Mouse (Mus musculus): ENCODE data around the gene Sf1.
A peak's percentile ranks its signal among the peaks of the same experiment; 100 is the strongest.

Sf1 gene

DNA sequence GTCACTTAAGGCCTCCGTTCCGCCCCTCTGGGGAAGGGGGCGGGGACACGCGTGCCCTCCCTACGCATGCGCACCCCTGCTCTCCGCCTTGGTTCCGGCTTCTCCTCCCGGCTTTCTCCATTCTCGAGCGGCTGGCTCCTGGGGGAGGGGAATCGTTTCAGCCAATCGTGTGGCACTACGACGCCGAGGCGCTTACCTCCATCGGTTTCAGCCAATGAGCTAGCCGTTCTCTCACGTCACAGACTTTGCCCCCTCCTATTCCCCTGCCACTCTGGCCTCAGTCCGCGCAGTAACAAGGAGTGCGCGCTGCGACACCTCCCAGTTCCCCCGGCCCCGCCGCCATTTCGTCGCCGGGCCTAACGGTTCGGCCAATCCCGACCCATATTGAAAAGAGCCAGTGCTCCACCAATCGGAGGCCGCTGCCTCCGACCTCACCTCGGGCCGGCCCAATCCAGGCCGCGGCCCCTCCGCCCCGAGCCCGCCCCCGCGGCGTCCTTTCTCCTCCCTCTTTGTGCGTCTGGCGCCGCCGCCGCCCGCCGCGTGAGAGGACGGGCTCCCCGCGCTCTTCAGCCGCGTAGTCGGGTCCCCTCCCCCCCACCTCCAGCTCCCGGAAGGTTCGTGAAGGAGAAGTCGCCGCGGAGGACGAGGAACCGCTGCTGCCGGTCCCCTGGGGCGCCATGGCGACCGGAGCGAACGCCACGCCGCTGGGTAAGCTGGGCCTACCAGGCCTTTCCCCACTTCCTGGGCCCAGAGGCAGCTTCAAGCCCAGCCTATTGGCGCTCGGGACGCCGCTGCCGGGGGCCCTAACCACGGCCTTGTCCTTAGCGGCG, at the start of gene Sf1:
Gene Sf1, plus strand, starts transcription at position 280 of the 830 bp plus-strand sequence.
- DNase-seq (ENCODE audit: low read depth, low spot score) = peak; percentile 100

DNA sequence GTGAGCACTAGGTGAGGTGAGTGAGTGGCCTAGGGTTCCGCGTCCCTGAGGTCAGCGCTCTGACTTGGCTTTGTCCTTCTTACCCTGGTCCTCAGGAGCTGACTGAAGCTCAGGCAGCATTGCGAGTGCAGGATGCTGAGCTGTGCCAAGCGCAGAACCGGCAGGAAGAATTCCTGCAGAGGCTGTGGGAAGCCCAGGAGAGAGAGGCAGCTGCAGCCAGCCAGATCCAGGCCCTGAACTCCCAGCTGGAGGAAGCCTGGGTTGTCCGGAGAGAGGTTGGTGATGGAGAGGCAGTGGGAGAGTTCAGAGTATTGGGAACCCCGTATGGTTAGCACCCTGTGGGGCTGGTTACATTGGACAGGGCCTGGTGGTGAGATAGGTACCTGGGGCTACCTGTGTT, 49.7 kb upstream of the Sf1 start:
- no peak for DNase-seq (ENCODE audit: low read depth, low spot score)

DNA sequence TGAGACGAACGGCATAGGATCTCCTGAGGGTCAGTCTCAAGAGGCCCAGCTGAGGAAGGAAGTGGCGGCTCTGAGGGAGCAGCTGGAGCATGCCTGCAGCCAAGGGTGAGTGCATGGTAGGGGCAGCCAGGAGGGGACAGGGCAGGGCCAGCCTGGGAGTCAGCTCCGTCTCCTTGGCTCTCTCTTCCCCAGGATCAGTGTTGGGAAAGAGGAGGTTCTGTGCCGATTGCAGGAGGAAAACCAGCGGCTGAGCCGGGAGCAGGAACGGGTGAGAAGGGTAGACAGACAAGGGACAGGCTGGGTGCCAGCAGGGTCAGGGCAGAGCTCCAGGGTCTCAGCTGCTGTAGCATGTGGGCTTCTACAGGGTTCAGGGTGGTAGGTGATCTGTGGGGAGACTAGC, 49.0 kb upstream of the Sf1 start:
- no peak for DNase-seq (ENCODE audit: low read depth, low spot score)

DNA sequence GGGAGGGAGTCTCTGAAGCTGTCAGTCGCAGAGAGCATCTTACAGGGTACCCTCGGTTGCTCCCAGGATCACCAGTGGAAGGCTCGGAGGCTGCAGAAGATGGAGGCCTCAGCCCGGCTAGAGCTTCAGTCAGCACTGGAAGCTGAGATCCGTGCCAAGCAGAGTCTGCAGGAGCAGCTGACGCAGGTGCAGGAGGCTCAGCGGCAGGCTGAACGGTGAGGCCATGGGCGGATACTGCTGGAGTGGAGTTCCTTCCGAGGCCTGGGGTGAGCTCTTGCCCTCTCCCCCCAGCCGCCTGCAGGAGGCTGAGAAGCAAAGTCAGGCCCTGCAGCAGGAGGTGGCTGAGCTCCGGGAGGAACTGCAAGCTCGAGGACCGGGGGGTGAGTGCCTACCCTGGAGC, 47.9 kb upstream of the Sf1 start:
- no peak for DNase-seq (ENCODE audit: low read depth, low spot score)

DNA sequence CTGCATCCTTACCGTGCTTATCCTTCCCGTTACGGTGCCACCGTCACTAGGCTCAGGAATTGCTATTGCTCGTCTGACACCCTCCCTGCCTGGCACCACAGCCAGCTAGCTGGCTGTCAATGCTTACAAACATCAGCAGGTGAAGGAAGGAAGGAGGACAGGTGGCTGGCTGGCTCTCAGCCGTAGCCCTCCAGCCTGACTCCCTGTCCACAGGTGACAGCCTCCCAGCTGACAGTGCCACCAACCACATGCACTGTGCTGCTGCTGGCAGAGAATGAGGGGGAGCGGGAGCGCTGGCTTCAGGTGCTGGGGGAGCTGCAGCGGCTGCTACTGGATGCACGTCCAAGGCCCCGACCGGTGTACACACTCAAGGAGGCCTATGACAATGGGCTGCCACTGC, 45.3 kb upstream of the Sf1 start:
- no peak for DNase-seq (ENCODE audit: low read depth, low spot score)

DNA sequence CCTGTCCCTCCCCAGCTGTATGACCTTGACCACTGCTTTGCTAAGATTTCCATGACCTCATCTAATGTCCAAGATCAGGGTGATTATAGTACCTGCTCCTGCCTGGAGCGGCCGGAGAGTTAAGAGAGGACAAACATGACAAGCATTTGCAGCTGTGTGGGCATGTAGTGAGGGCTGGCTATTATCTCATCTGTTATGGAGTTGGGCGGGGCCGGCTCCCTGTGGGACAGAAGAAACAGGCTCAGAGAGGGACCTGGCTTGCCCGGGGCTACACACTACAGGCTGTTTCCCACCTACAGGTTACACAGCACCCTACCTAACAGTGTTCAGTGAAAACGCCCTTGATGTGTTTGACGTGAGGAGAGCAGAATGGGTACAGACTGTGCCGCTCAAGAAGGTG, 42.1 kb upstream of the Sf1 start:
- no peak for DNase-seq (ENCODE audit: low read depth, low spot score)

DNA sequence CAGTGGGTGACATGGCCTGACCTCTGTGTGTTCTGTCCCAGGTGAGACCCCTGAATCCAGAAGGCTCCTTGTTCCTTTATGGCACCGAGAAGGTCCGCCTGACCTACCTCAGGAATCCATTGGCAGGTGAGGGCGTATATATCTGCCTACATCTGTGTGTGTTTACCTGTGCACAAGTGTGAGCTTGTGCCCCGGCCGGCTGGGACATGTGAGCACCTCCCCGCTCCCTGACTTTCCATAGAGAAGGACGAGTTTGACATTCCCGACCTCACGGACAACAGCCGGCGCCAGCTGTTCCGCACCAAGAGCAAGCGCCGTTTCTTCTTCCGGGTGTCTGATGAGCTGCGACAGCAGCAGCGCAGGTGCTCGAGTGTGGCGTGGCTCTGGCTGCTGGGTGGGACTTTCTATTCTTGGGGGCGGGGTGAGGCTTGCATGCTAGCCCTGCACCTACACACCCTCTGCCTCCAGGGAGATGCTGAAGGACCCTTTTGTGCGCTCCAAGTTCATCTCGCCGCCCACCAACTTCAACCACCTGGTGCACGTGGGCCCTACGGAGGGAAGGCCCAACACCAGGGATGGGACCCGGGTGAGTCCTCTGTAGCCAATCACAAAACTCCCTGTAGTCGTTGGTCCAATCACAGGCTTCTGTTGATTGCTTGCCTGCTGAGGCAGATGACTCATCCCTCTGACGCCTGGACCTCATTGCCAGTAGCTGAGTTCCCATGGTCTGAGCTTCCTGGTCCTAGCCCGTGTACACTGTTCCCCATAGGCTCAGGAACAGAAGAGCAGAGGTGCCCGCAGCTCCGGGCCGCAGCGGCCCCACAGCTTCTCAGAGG, 41.5 kb upstream of the Sf1 start:
- no peak for DNase-seq (ENCODE audit: low read depth, low spot score)

DNA sequence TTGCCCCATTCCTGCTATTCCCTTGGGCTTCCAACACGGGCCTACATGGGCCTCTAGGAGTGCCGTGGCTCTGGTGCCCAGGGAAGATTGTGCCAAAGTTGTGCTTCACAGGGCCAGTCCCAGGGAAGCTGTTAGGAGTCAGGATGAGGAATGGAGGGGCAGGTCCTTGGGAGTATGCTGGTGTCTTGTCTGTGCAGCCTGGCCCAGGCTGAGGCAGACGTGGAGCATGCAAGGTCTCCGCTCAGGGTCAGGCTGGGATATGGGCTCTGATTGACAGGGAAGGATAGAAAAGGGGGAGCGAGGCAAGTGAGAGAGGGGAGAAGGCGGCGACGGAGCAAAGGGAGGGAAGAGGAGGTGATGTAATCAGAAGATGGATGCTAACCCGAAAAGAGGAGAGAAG, 38.7 kb upstream of the Sf1 start:
- DNase-seq (ENCODE audit: low read depth, low spot score) = no peak

DNA sequence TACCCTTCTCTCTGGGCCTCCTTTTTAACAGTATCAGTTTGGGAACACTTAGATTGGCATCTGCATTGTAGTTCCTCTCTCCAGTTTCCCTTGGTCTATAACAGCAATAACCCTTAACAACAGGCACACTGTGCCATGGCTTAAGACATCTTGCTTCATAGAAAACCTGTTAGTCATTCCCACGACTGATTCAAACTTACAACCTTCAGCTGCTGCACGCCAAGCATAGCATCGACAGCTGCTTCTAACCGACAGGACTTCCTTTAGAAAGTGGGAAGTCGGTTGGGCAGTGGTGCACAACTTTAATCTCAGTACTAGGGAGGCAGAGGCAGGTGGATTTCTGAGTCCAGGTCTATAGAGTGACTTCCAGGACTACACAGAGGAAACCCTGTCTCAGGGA, 32.3 kb upstream of the Sf1 start:
- no peak for DNase-seq (ENCODE audit: low read depth, low spot score)

DNA sequence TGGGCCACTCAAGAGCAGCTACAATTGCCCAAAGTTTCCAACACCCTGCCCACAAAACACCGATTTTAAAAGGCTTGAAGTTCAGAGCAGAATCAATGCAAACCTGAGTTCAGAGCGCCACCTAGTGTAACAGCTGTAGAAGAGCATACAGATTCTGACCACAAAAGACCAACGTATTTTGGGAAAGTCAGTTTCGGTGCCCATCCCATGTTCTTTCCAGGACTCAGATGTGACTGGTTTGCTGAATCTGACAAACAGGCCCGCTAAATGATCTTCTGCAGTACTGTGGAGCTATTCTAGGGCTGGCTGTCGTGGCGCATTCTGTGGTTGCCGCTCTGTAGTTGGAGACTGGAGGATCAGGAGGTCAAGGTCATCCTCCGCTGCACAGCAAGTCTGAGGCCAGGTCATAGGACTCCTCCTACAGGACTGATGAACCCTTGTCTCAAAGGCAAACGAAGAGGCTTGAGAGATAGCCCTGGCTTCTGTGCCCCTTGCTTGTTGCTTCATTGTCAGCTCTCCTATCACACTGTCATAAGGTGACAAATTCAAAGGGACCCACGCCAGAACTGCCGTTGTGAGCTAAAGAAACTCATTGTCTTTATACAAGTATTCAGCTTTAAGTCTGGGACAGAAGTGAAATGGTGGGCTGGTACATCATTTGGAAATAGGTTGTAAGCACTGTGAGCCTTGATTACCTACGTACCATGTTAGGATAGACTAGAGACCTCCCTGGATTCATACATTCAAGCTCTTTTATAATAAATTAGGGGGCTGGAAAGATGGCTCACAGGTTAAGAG, 31.6 kb upstream of the Sf1 start:
- peak; percentile 78 for DNase-seq (ENCODE audit: low read depth, low spot score)

DNA sequence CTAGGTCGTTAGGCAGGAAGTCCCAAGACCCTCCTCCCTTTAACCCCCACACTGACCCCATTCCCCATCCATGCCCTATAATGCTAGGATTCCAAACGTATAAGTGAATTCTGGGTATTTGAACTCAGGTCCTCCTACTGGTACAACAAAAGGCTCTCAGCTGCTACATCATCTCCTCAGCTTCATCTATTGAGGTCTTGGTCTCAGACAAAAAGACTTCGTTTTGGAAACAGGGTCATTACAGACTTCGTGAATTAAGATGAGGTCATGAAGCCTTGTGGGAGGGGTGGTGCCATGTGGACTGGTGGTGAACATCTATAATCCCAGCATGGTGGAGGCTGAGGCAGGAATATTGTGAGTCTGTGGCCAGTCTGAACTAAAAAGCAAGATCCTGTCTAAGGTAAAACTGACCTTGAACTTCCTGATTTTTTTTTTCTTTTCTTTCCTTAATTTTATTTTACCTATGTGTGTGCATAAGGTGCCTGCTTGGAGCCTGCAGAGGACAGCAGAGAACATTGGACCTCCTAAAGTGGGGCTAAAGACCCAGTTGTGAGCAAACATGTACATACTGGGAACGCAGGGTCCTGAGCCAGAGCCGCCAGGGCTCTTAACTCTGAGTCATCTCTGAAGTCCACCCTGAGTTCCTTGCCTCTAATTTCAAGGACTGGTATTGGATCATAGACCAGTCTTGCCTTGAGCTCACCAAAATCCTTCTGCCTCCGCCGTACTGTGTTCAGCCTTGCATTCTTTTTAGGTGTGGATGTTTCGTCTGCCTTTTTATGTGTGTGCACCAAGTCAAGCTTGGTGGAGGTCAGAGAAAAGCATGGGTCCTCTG, 29.5 kb upstream of the Sf1 start:
- no peak for DNase-seq (ENCODE audit: low read depth, low spot score)

DNA sequence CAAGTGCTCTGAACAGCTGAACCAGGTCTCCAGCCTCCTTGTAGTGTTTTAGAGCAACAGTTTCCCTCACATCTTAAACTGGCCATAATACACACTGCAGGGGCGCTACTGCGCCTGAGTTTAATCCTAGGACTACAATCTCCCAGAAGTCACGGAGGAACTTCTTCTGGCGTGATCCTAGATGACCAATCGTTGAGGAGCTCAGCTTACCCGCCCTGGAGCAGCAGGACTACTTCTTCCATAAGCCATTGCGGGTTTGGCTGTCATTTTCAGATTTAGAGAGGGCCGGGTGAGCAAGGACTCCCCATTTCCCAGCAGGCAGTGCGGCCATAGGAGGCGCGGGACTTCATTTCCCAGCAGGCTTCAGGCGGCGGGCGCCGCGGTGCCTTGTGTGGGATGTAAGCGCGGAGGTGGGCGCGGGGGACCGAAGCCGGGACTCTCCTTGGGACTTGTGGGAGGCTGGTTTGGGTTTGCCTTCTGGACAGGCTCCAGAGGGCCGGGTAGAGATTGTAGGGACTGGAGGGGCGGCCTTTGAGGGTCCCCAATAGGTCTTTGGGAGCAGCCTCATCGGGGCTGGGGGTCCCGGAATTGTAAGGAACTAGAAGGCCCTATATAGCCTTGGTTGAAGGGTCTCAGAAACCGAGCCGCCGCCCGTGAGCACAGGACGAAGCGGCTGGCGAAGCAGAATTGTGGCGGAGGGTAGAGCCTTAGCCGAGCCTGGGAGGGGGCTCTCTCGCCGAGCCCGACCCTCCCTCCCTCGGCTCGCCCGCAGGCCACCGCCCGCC, 28.6 kb upstream of the Sf1 start, which contains the start of gene Men1:
Gene Men1, plus strand, starts transcription at position 307 of the 785 bp plus-strand sequence.
- peak; percentile 92 for DNase-seq (ENCODE audit: low read depth, low spot score)

DNA sequence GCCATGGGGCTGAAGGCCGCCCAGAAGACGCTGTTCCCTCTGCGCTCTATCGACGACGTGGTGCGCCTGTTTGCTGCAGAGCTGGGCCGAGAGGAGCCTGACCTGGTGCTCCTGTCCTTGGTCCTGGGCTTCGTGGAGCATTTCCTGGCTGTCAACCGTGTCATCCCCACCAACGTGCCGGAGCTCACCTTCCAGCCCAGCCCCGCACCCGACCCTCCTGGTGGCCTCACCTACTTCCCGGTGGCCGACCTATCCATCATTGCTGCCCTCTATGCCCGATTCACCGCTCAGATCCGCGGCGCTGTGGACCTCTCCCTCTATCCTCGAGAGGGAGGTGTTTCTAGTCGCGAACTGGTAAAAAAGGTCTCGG, 28.0 kb upstream of the Sf1 start:
- peak; percentile 37 for DNase-seq (ENCODE audit: low read depth, low spot score)

DNA sequence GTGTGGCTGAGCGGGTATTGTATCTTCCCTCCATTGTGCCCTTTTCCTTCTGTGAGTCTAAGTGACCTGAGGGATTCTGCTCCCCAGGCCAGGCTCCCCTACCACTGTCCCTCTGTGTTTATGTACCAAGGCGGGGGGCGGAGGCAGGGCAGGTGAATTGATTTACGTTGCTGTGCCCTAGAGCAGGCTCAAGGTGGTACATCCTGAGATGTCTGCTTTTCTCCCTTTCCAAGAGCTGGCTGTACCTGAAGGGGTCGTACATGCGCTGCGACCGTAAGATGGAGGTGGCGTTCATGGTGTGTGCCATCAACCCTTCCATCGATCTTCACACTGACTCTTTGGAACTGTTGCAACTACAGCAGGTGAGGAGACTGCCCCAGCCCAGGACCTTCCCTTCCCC, 26.6 kb upstream of the Sf1 start:
- no peak for DNase-seq (ENCODE audit: low read depth, low spot score)

DNA sequence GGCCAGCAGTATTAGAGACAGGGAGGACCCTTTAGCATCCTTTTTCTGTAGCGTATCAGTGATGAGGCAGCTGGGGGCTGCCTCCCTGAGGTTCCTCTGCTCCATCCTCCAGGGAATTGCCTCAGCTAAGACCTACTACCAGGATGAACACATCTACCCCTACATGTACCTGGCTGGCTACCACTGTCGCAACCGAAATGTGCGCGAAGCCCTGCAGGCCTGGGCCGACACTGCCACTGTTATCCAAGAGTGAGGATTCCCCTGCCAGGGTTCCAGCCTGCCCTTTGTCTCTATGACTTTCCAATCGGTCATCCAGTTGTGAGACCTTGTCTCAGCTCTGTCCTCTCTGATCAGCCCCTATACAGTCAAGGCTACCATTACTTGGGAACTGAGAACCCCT, 25.3 kb upstream of the Sf1 start:
- no peak for DNase-seq (ENCODE audit: low read depth, low spot score)

DNA sequence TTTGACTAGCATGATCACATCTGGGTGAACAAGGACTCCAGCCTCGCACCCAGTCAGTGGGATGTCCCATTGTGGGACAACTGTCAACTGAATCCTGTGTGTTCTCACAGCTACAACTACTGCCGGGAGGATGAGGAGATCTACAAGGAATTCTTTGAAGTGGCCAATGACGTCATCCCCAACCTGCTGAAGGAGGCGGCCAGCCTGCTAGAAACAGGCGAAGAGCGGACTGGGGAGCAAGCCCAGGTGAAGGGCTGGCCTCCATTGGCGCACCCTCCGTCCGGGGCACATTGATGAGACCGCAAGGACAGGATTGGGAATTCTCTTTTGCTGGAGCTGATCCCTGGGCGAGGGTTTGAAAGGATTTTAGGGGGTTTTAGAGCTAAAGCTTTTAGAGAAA, 24.8 kb upstream of the Sf1 start:
- no peak for DNase-seq (ENCODE audit: low read depth, low spot score)

DNA sequence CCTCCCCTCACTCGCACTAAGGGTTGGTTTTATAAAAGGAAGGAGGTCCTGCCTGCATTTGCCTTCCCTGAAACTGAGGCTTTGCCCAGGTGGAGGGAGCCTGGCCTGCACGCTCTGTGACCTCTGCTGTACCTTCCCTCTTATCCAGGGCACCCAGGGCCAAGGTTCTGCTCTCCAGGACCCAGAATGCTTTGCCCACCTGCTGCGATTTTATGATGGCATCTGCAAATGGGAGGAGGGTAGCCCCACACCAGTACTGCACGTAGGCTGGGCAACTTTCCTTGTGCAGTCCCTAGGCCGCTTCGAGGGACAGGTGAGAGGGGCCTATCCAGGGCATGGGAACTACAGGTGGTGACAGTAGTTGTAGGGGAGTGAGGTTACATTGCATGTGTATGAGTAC, 24.3 kb upstream of the Sf1 start:
- DNase-seq (ENCODE audit: low read depth, low spot score) = no peak

DNA sequence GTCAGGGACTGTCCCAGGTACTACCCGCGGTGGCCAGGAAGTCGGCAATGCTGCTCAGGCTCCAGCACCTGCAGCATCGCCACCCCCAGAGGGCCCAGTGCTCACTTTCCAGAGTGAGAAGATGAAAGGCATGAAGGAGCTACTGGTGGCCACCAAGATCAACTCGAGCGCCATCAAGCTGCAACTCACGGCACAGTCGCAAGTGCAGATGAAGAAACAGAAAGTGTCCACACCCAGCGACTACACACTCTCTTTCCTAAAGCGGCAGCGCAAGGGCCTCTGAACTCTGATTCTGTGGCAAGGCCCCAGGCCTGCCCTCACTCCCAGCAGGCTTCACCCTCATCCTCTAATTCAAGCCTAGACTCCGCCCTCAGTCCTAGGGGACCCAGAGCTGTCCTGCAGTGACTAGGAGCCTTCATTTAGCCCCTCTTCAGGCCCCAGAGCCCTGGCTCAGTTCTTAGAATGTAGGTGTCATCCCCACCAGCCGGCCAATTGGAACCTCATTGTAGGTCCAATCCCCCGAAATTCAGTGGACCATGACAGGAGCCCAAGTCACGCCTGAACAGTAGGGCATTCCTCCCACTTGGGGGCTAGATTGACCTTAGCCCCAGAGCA, 23.5 kb upstream of the Sf1 start:
- DNase-seq (ENCODE audit: low read depth, low spot score) = peak; percentile 91

DNA sequence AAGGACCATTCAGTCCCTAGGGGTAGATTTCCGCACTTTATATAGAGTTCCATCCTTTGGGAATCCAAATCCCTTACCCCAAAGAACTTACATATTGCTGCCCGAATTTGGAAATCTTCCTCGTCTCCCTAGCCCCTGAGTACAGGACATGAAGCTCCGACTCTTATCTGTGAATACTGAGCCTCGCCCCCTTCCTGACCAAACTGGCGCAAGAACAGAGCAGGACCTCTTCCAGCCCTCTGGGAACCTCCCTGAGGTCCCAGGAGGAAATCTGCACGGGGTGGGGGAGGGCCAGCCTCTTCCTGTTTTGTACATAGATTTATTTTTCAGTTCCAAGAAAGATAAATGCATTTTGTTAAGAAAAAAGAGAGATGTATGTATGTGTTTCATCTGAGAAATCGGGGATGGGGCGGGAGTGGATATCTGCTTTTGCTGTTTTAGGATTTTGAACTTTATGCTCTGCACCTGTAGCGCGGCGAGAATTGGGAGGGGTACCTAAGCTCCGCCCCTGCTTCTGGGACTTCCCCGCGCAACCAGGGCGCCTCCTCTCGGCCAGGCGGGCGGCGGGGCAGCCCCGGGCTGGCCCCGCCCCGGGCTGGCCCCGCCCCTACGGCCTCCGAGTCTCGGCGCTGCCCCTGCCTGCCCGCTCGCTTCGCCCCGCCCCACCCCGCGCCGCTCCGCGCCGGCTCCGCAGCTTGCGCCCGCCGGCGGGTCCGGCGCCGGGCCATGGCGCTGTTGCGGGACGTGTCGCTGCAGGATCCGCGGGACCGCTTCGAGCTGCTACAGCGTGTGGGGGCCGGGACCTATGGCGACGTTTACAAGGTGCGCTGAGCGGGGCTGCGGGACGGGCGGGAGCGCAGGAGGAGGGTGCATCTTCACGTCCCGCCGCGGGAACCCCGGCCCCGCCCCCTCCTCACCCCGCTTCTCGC, 22.7 kb upstream of the Sf1 start, which contains the start of gene Map4k2:
Gene Map4k2, plus strand, starts transcription at position 612 of the 929 bp plus-strand sequence.
- DNase-seq (ENCODE audit: low read depth, low spot score) = peak; percentile 93

All from CD4-positive helper T cell, adult 2 months (primary cell).